Mouse (Mus musculus): ENCODE results near the gene Gm43738.

Gene Gm43738

DNA sequence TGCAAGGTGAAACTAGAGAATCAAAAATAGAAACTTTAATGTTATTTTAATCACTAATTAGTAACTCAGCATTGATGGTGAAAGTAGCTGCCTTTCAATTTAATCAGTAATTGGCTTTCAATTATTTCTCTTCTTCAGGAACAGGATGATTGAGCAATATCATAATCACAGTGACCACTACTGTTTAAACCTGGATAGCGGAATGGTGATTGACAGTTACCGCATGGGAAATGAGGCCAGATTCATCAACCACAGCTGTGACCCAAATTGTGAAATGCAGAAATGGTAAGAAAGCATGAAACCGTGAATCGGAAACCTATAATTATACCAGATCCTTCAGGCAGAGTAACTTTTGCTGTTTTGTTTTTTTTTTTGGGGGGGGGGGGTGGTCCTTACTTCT lies 57.5 kb downstream of the Gm43738 start:
- DNase-seq (ENCODE audit: low read depth) = no peak
